Mouse (Mus musculus) layer of hippocampus, postnatal 14 days (tissue): ENCODE data around the gene Tbxas1. TPM values are rescaled to one million over a fixed set of nuclear protein-coding genes. Genes with fewer than 3 reads are reported as not detected.

Experiments used
- DNase-seq, 2 experiments: peaks; one replicate each; pipeline ENCODE4 v3.0.0; 2021 to 2022; ENCODE audit warnings: low spot score in 2 of 2, mixed read lengths in 1 of 2
- total RNA-seq, 2 experiments: library from RNA; stranded (reverse); gene quantifications; 2 replicates each; pipeline ENCODE4 v1.2.3; 2021

The Tbxas1 gene
- total RNA-seq, 2 experiments from 2014 or later = 1.9 to 3.1 TPM

DNA sequence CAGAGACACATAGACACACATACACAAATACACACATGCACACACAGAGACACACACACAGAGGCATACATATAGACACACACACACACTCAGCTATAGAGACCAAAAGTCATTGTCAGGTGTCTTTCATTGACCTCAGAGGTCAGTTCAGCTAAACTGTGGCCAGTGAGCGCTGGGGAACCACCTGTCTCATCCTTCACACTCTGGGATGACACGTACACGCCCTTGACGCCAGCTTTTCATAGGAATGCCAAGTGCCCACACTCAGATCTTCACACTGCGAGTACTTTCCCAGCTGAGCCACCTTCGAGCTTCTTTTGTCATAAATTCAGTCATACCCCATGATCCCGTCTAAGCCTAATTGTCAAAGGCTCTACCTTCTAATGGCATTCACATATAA is 158.5 kb downstream of the Tbxas1 start:
- DNase-seq = no peak

DNA sequence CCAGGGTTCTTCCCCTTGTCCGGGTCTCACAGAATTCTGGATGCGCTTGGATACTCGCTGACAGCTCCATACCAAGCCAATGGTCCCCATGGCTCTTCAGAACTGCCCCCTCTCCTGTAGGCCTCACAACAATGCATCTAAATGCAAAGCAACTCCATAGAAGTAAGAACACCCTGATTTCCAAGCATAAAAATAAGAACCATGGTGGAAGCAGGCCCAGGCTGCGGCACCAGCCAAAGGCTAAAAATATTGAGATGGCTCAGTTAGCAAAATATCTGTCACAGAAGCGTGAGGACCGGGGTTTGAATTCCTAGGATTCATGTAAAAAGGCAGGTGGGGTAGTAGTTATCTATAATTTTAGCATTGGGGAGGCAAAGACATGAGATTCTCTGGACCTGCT is 159.8 kb downstream of the Tbxas1 start:
- no peak for DNase-seq

DNA sequence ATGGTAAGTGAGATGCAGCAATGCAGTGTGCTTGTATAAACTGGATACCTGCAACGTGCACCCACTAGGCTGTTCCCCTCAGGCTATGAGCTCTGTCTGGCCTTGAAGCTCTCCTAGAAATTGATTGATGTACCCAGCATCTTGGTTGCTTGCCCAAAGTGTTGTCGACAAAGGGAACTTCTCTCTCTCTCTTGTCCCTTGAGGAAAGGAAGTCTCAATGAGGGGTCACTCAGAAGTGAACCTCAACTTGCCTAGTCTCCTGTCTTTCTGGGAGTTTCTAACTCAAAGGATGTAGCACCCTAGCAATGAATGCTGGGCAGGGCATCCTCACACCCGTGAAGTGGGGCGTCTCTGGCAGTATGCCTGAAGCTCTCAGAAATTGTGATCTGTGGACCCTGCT is 161.0 kb downstream of the Tbxas1 start:
- DNase-seq = no peak

GRCm38 (mm10) chr6:39040451-39040850 is 165.2 kb downstream of the Tbxas1 start:
- no peak for DNase-seq

GRCm38 (mm10) chr6:39049141-39049540 is 173.9 kb downstream of the Tbxas1 start:
- no peak for DNase-seq

GRCm38 (mm10) chr6:39050836-39051235 is 175.6 kb downstream of the Tbxas1 start:
- DNase-seq = no peak

- no peak for DNase-seq
Measured at GRCm38 (mm10) chr6:39051799-39052556, 176.8 kb downstream of the Tbxas1 start.

DNA sequence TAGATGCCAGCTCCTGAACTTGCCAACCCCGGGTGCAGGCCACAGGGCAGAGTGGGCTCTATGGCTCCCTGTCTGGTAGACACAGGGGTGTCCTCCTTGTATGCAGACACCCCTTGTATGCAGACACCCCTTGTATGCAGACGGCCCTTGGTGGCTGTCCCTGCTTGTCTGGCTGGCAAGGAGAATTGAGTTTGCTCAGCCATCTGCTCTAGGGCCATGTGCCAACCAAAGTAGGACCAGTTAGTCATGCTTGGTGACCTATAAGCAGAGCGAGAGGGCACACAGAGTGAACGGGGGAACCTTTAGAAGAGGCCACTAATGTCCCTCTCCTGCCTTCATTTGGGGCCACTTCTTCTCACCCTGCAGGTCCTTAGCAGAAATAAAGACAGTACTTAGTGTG is 177.4 kb downstream of the Tbxas1 start:
- no peak for DNase-seq

GRCm38 (mm10) chr6:39054206-39054864 is 179.1 kb downstream of the Tbxas1 start:
- peak in 1 of 2 experiments; percentile 35 for DNase-seq

GRCm38 (mm10) chr6:39054878-39055508 is 179.8 kb downstream of the Tbxas1 start:
- DNase-seq = no peak

GRCm38 (mm10) chr6:39055831-39056261 is 180.6 kb downstream of the Tbxas1 start:
- no peak for DNase-seq

- no peak for DNase-seq
Measured at GRCm38 (mm10) chr6:39057161-39057560, 182.0 kb downstream of the Tbxas1 start.

DNA sequence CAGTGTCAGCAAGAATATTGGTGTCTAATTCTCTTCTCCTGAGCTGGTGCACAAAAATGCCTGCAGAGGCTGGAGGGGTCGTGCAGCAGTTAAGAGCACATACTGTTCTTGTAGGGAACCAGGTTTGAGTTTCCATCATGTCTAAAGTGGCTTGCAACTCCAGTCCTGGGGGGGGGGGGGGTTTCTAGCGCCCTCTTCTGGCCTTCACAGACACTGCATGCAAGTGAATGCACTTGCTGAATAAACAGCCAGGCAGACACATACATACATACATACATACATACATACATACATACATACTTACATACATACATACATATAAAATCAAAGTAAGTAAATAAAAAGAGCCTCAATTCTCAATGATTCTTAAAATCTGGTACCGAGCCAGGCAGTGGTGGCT is 183.2 kb downstream of the Tbxas1 start:
- DNase-seq = no peak

DNA sequence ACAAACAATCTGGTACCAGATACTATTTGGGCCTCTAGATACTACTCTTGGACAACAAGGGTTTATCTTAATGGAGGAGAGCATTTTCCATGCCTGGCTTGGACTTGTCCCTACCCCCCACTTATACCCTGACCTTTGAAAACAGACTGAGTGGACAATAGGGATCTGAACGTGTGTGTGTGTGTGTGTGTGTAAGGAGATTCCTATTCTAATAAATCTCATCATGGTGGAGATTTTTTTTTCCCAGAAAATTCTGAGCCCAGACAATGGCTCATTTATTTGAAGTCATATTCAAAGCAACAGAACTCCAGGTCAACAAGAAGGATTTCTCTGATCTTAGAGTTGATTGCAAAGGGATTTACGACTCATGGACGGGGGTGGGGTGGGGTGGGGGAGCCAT is 183.7 kb downstream of the Tbxas1 start:
- no peak for DNase-seq

DNA sequence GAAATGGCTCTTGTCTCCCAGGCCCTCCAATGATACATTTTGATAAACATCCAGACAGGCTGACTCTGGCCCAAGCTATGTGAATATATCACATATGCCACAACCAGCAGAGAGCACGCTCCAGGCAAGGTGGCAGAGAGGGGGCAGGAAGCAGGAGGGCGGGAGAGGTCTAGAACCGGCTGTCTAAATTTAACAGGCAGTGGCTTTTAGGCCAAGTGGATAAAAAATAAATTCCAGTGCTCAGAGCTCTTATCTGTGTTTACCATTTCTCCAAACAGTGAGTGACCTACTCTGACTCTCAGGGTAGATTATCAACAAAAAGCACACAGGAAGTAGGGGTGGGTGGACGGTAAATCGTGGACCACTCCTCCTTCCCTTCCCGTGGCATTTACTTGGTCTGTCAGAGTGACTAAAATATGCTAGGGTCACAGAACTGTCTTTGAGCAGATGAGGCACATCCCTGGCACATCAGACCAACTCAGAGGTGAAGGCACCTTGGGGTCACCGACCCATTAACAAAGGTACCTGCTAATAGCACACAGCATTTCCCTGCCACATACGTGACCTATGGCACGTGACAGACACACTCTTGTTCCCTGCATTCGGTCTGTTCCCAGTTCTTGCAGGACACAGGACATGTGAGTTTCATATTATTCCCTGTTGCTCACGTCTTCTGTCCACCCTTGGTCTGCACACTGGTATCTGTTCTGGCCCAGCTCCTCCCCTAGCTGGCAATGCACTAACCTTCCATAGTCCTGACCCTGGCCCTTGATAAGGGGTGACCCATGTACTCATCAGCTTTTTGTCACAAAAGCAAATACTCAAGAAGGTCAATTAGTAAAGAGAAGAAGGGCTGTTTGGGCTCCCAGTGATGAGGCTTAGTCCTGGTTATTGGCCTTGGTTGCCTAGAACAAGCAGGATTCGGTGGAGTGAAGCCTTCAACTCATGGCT is 184.6 kb downstream of the Tbxas1 start:
- no peak for DNase-seq

- no peak for DNase-seq
Measured at GRCm38 (mm10) chr6:39061180-39061579, 186.0 kb downstream of the Tbxas1 start.

- no peak for DNase-seq
Measured at GRCm38 (mm10) chr6:39063541-39063940, 188.3 kb downstream of the Tbxas1 start.

- peak; percentile 79 to 87 for DNase-seq
Measured at GRCm38 (mm10) chr6:39066935-39067578, 191.9 kb downstream of the Tbxas1 start.

DNA sequence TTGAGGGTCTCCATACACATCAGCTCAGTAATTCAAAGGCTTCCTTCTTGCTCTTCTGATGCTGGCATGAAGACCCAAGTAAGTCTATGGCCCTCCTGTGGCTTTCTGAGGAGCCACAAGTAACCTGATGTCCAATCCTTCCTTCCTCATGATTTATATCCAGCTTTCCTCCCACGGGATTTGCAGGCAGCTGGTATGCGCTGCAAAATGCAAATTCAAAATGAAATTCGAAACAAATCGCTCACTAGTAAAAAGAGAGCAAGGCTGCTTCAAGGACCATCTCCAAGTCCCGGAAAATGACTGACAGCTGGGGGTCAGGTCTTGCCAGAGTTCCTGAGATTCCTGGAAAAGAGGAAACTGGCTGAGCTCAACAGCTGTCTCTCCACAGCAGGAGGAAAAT is 197.5 kb downstream of the Tbxas1 start:
- DNase-seq = peak in 1 of 2 experiments; percentile 16

- DNase-seq = no peak
Measured at GRCm38 (mm10) chr6:39074186-39074585, 199.0 kb downstream of the Tbxas1 start.

DNA sequence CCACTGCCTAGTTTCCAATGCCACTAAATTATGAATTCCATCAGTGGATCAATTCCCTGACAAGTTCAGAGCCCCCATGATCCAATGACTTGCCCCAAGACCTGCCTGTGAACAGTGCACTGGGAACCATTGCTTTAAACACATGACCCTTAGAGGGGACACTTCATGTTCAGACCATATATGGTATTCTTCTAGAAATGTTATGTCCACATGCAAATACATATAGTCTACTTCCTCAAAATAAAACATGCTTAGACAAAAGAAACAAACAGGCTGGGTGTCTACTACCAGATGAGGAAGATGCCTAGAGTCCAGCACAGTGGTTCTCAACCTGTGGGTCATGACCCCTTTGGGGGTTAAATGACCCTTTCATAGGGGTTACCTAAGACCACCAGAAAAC is 201.3 kb downstream of the Tbxas1 start:
- DNase-seq = no peak
